Mouse (Mus musculus) retina, postnatal 1 day (tissue): ENCODE results near the gene Ermap.

ENCODE experiments used
- DNase-seq: peaks from one replicate; pipeline ENCODE4 v3.0.0-alpha.2; 2012

Gene Ermap

DNA sequence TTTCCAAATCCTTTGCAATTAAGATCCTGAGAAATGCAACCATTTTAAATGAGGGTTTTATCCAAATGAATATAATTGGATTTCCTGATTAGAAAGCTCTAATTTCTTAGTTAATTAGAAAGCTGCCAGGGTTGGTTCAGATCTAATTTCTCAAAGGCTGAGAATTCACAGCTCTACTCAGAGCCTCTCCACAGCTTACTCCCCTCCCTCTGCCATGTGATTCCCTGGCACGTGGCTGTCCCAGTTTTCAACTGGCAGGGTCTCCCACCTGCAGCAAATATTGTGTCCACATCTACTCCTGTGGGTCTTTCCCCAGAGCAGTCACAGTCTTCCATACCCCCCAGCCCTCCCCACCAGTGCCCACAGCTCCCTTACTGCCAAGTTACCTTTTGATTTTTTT is 6.3 kb downstream of the Ermap start:
- peak; percentile 32 for DNase-seq

DNA sequence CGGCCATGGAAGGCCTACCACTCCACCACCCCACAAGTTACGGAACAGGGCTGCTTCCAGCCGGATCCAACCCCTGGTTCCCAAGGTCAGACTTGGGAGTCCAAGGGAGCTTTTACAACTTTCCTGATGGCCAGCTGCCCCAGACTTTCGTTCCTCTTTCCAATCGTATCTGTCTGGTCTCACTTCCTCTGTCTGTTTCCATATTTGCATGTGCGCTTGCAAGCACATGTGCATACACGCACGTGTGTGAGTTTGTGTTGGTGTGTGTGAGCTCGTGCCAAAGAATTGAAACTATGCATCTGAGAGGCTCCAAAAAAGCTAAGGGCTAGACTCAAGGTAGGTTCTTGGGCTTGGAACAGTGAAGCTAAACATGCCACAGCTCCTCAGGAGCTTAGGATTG is 8.4 kb downstream of the Ermap start:
- DNase-seq = no peak

DNA sequence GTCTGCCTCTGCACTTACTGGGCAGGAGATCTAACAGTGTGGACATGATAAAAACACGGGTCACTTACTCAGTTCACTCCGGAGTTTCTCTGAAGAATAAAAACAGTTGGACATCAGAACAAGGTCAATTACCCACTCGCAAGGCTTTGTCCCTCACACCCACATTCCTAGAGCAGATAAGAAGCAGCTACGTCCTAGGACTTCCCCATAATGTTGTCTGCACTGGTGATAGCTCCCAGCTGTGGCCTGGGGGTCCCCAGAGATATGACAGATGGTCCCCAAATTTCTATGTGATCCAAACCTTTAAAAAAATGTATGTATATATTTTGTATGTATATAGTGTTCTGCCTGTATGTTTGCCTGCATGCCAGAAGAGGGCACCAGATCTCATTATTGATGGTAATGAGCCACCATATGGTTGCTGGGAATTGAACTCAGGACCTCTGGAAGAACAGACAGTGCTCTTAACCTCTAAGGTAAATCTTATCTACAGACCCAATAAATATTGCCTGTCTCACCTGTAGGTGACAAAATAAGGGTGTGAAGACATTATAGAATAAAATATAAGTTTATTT is 9.6 kb downstream of the Ermap start:
- no peak for DNase-seq

DNA sequence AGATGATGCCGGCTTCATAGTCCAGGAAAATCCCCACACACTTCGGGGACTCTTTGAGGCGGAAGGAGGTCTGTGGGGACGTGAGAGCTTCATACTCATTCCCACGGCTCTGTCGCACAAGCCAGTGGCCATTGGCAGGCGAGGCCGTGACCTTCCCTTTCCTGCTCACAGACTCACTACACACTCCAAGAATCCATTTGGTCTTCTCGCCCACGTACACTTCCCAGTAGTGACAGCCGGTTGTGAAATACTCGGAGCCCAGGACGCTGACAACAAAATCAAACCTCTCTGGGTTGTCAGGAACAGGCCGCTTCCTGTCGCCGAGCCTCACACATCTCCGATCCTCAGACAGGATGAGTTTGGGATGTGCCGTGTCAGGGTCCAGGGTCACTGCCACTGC is 11.5 kb downstream of the Ermap start:
- no peak for DNase-seq

DNA sequence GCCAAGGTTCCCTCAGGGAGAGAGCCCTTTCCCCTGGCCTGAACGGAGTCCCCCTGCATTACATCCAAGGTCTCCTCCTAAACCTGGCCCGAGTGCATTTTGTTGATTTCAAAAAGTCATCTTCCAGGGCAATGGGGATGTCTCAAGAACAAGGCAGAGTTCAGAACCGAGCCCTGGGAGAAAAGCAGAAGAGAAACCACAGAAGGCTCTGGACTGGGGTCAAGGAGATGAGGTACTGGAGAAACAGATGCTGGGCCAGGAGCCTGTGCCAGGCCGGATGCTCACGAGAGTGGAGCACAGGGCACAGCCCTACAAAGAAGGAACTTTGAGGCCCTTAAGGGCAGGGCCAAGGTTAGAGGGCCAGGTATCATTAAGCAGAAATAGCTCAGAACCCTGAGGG is 12.1 kb downstream of the Ermap start:
- no peak for DNase-seq

DNA sequence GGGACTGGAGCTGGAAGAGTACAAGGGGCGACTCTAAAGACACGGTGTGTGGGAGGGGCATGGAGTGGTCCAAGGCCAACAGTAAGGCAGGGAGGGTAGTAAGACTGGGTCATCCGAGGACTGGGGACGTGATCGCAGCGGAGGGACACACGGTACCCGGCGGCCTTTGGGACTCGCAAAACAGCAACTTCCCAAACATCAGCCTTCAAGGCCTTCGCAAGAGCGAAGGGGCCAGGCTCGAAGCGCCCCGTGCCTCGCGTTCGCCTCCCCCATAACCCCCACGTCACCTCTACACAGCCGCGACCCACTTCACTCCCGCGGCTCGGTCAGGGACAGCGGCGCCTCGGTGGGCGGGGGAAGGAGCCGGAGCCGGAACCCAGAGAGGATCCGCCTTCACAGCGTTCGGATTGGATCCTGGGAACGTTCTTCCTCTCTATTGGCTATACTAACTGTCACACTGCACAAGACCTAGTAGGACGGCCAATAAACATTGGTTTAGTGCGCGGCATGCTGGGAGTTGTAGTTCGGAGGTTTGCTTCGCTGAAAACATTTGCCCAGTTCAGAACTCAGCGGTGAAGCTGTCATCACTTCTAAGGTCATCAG is 15.9 kb downstream of the Ermap start, which contains the start of gene Zfp691:
Gene Zfp691, minus strand, starts transcription at position 345 of the 603 bp plus-strand sequence.
- DNase-seq = peak; percentile 99

DNA sequence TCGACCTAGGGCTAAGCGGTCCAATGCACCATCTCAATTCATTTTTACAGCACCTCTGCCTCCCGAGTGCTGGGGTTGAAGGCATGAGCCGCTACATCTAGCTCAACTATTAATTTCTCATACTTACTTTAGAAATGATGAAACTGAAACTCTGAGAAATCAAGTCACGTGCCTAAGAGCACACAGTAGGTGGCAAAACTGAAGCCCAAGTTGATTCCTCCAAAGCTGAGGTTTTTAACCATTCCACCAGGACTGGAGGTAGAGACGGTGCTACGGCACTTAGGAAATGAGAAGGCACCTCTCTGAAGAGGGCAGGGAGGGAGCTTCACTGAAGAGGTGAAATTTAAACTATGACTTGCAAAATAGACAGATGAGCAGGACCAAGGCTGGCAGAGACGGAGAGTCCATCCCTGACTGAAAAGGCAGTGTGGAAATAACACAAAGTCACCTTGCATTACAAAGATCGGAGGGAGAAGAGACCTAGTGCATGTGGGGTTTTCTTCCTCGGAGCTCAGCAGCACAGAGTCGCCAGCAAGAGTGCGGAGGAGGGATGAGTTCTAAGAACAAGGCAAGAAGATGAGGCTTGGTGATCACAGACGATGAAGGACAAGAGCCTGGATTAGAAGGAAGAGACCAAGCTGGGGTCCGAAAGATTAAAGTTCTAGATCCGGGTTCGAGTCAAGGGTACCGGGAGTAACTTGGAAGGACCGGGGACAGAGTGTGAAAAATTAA is 16.7 kb downstream of the Ermap start:
- no peak for DNase-seq

DNA sequence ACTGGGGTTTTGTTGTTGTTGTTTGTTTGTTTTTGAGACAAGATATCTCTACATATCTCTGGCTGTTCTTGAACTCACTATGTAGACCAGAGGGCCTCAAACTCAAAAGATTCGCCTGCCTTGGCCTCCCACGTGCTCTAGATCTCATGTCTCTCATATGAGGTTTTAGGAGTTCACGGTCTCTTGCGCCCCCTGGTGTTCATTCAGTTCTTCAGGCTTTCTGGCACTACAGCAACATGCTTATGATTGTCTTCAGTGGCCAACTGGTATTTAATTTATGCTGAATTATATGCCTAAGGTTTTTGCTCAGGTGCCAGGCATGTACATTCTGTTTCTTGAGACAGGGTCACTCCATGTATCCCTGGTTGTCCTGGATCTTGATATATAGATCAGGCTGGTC is 22.1 kb downstream of the Ermap start:
- peak; percentile 92 for DNase-seq

DNA sequence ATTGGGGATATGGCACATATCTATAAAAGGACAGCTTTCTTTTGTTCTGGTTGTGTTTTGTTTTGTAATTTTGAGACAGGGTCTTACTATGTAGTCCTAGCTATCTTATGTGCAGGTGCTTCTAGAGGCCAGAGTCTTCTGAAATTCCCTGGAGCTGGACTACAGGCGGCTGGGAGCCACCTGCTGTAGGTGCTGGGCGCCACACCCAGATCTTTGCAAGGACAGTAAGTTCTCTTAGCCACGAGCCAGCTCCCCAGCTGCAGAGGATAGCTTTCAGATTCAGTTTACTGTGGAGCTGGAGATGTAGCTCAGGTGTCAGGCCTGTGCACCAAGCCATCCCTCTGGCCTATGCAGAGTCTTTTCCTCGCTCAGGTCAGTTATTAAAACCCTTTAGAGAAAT is 22.7 kb downstream of the Ermap start:
- DNase-seq = no peak

DNA sequence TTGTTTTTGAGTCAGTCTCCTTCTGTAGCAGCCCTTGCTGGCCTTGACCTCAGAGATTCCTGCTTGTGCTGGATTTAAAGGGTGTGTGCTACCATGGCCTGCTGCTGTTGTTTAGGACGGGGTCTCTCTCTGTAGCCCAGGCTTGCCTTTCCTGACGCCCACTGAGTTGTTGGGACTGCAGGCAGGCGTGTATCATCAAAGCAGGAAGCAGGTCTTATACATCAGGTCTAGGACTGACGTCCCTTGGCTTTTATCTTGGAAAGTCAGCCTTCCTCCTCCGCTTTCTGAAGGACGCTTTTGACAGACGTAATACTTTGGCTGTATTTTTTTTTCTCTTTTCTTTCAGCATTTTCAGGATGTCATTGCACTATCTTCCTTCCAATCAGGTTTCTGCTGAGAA is 23.9 kb downstream of the Ermap start:
- no peak for DNase-seq

DNA sequence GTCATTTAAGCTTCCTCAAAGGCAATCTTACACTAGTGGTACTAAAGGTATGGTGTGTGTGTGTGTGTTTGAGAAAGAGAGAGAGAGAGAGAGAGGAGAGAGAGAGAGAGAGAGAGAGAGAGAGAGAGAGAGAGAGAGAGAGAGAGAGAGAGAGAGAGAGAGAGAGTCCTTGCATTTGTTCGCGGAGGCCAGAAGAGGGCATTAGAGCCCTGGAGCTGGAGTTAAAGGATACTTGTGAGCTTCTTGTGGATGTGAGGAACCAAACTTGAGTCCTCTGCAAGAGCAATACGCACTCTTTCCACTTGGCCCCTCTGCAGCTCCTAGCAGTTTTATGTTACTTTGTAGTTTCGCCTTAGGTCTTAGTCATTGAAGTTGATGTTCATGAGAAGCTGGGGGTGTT is 26.8 kb downstream of the Ermap start:
- peak; percentile 42 for DNase-seq

DNA sequence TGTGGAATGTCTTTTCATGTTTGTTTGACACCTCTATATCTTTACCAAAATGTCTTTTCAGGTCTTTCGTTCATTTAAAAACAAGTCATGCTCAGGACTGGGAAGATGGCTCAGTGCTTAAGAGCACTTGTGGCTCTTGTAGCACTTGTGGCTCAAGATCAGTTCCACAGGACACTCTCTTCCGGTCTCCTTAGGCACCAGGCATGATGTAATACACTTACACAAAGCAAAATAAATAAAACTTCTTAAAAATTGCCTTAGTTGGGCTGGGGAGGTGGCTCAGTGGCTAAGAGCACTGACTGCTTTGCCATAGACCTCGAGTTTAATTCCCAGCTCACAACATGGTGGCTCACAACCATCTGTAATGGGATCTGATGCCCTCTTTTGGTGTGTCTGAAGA is 28.5 kb downstream of the Ermap start:
- no peak for DNase-seq

DNA sequence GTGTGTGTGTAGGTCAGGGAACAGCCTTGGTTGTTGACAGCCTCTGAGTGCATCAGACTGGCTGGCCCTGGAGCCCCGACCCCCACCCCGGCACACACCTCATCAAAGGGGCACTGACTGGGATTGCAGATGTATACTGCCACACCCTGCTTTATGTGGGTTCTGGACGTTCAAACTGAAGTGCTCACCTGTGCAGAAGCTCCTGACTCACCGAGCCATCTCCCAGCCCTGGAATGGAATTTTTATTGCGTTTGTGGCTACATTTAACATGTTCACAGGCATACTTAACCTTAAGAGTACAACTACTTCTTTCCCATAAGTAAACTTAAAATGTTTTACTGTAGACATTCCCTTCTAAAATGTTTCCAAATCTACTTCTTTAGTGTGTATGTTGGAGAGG is 31.9 kb downstream of the Ermap start:
- DNase-seq = no peak

DNA sequence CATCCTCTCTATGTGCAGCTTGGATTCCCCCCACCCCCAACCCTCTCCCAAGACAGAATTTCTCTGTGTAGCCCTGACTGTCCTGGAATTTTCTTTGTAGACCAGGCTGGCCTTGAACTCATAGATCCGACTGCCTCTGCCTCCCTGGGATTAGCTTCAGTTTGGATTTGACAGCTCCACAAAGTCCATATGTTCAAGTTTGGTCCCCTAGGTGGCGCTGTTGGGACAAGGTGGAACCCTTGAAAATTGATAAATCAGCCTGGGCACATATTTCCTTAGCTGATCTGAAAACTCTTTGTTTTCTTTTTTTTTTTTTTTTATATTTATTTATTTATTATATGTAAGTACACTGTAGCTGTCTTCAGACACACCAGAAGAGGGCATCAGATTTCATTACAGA is 32.6 kb downstream of the Ermap start:
- DNase-seq = peak; percentile 68

DNA sequence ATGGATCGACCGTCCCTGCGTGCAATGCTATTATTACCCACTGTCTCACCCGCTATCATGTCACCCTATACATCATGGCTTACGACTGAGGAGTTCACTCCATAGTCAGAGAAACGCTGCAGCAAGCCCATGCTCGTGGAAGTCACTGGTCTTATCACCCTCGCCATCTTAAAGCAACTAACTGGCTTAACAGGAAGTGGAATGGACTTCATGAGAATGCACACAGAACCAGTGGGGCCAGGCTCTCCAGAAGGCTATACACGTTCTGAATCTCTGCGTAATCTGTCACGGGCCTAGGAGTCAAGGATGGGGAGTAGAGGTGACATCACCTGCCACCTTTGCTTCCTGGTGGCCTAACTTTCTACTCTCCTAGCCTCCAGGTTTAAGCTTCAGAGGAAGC is 41.1 kb downstream of the Ermap start:
- no peak for DNase-seq

DNA sequence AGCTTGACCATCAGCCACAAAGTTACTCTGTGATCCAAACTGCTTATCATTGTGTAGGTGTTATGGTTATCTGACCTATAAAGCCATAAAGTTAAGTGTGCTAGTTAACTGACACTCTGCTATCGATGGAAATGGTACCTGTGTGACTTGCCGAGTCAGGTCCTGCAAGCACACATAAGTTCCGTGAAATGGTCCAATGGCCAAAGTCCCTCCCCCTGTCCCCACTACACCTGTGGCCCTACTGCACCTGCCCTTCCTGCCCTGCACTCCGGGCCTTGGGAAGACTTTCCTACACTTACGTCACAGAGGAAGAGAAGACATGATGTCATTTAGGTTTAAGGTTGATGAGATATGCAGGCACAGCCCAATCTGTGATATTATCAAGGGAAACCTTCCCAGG is 42.5 kb downstream of the Ermap start:
- no peak for DNase-seq

DNA sequence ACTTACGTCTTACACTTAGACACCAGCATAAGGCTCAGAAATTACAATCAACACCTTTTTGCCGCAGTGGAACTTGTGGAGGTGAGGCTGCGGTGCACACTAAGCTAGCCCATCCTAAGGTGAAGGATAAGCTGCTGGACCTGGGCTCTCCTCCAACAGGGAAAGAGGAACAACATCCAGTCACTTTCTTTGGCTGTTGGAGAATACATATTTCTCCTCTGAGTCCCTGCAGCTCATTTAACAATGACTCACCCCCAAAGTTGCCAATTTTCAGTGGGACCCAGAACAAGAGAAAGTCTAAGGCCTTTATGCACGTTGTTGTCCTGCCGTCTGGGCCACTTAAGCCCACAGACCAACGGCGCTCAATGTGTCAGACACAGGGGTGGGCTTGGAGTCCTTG is 43.0 kb downstream of the Ermap start:
- DNase-seq = no peak

DNA sequence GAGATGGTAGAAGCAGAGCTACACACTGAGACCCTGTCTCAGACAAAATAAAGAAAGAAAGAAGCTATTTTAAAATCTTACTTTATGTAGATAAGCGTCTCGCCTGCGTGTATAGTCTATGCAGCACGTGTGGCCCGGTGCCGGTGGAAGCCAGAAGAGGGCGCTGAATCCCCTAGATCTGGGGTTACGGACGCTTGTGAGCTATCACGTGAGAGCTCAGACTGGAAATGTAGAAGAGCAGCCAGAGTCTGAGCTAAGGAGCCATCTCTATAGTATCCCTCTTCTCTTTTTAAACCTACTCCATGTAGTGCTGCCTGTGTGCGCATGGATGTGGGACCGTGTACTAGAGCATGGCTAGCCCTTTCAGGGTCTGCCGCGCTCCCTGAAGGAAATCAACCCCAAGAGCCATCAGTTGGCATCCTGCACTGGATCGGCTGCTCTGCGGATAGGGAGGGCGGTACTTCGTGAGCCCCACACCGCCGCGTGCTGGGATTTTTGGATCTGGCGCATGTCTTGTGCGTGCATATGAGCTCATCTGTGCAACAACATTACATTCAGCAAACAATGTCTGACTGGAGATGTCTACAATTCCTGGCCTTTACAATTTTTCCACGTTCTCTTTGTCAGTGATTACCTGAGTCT is 47.5 kb downstream of the Ermap start:
- DNase-seq = peak; percentile 82

DNA sequence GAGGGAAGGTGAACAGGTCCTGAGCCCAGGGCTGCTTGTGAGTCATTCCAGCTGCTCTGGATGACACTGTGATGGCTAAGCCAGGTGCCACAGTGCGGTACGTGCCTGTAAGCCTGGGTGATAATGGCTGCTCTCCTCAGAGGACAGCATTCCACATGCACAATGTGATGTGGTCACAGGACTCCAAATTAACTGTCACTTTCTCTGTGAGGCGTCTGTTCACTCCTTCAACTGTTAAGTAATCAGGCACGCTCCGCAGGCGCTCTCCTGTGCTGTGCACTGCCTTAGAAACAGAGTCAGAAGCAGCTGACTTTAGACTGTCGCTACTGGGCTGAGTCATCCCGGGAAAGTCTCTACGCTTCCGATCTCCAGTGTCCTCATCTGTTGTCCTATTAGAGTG is 48.6 kb downstream of the Ermap start:
- peak; percentile 64 for DNase-seq

DNA sequence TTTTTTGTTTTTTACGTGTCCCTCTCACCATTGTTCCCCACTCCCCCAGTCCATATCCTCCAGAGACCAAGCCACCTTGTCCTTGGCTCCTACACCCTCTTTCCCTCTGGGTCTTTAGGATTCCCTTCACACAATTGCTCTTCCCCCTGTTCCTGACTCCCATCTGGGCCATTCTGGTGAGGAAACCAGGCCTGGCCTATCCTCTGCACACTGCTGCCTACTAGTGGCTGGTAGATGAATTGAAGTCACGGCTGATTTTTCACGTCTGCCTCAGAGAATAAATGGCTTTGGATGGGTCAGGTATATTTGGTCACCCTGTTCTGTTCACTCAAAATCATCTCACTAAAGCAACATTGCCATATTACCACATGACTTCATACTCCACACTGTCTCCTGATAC is 49.7 kb downstream of the Ermap start:
- peak; percentile 71 for DNase-seq

DNA sequence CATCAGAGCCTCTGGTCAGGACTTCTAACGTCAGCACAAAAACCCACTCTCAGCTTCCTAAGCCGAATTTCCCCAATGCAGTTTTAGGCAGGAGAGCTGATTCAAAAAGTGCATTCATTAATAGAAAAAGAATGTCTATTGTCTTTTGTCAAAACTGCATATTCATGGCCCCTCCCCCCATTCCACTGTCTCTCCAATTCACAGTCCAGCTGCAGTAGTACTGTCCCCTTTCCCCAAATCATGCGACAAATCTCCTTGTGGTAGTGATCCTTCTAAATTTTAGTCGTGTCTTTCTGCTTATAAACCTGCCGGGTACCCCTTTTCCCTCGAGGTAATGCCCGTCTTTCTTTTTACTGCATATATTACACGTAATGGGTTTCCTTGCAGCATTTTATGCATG is 51.0 kb downstream of the Ermap start:
- peak; percentile 59 for DNase-seq

DNA sequence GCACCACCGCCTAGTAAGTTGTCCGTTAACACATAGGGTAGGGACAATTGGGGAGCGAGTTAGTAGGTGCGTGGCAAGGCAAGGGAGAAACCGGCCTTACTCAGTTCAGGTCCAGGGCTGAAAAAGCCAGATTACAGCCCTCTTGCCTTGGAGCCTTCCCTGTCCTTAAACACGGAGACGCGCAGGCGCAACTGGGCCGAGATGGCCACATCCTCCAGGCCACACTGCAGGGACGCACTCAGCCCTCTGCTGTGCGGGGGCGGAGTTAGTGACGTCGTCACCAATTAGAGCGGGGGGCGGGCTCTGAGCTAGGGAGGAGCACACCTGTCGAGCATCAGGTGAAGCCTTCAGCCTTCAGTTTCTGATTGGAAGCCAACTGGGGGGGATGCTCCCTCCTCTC is 51.6 kb downstream of the Ermap start:
- DNase-seq = peak; percentile 79

DNA sequence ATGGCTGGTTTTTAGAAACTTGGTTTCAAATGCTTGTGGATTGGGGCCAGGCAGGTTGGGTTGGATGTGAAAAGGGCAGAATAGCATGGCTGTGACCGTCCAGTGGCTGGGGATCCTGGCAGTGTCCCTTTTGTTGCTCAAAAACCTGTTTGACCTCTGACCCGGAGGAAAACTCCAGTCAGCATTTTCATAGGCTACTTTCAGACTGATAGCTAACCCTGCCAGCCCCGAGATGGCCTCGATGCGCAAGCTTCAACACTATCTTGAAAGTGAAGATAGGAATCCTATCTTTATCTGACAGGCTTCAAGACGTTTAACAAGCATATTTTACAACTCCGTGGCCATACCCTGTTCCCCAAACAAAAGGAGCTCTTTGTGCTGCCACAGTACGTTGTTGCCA is 52.5 kb downstream of the Ermap start:
- no peak for DNase-seq

DNA sequence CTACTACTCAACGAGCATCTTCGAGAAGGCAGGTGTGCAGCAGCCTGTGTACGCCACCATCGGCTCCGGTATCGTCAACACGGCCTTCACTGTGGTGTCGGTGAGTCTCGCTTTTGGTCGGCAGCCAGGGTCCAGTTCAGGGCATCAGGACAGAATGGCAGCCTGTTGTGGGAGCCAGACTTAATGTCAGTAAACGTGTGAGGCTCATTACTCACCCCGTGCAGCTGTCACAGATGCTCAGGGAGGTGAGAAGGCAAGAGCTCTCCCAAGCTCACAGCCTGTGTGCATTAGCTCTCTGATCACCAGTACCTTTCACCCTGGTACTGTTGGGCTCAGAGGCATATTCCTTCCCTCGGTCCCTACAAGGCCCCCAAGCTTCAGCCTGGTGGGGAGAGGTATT is 56.0 kb downstream of the Ermap start:
- no peak for DNase-seq
